Mouse (Mus musculus) neural tube, embryonic 10.5 days (tissue): ENCODE results near the gene Chd1l.

Experiments used
- DNase-seq: peaks from one replicate; pipeline ENCODE4 v3.0.0-alpha.2; 2017; ENCODE audit warnings: low spot score; ENCODE audit errors: extremely low spot score

The Chd1l gene

GRCm38 (mm10) chr3:97609845-97610410, at the start of gene Chd1l:
Chd1l (minus strand) TSS chr3:97610203.
- peak; percentile 97 for DNase-seq

DNA sequence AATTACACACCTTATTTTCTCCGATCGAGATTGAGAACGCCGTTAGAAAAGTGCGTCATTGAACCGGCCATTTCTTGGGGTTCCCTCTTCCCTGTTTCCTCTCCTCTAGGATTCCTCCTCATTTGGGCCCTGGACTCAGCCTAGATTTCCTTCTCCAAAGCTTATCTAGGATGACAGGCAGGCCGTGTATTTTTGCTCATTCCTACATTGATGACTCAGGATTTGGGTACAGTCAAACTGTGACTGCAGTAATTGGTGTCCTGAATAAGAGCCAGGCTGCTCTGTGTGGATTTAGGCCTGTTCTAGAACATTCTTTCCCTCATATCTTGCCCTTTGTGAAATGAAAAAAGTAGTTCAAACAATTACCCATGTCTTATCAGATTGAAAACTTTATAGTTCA, 49.7 kb upstream of the Chd1l start:
- no peak for DNase-seq

- DNase-seq, result no peak
These were observed 48.6 kb upstream of the Chd1l start for GRCm38 (mm10) chr3:97658426-97659193.

- peak; percentile 100 for DNase-seq
These were observed 47.8 kb upstream of the Chd1l start, which contains the start of gene Prkab2 for GRCm38 (mm10) chr3:97657655-97658411. Prkab2 (plus strand) TSS chr3:97658193.

- no peak for DNase-seq
These were observed 44.9 kb upstream of the Chd1l start for GRCm38 (mm10) chr3:97654901-97655300.

- DNase-seq, result no peak
These were observed 43.8 kb upstream of the Chd1l start for GRCm38 (mm10) chr3:97653781-97654180.

DNA sequence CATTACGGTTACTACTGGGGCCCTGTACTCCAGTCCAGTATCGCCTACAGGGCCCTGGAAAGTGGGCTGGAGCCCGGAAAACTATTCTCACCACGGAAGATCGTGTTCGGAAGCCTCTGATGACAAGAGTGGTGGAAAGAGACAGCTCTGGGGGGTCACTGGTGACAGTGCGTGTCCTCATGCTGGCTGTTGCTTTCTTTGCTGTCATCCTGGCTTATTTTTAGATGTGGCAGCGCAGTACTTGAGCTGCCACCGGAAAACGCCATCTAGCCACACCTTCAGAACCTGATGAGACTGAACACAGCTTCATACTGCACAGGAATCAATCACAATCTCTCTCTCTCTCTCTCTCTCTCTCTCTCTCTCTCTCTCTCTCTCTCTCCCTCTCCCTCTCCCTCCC, 41.6 kb upstream of the Chd1l start:
- no peak for DNase-seq

DNA sequence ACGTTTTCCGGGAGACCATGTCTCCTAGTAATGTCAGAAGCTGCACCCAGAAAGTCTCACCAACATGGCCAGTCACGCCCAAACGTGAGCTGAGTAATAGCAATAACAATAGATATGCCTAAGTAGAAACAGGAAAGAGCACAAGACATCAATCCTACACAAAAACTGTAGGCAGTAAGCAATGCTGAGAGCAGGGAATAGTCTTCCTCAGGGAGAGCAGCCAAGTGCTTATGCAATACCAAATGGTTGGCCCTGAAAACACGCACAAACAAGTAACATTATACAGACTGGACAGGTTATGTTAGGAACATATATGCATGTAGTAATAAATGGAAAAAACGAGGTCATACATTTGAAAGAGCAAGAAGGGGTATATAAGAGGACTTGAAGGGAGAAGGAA, 39.5 kb upstream of the Chd1l start:
- no peak for DNase-seq

- DNase-seq, result no peak
These were observed 39.0 kb upstream of the Chd1l start for GRCm38 (mm10) chr3:97649022-97649421.

GRCm38 (mm10) chr3:97648518-97648917, 38.5 kb upstream of the Chd1l start:
- DNase-seq, result no peak

GRCm38 (mm10) chr3:97642001-97642400, 32.0 kb upstream of the Chd1l start:
- DNase-seq, result no peak

DNA sequence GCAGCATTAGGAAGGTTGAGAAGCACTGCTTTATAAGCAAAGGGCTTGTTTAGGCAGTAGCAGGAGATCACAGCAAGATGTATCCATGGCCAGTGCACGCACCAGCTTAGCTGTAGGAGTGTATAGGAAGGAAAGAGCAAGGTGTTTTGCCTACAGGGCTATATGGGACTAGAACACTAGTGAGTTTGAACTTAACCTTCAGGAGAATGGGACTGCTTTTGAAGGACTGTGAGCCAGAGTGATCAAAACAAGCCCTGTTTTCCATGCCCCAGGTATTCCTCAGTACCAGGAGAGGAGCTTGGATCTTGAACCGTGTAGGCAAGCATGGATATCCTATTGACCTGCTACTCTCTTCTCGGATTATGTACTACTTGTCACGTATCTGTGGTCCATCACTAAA, 31.4 kb upstream of the Chd1l start:
- no peak for DNase-seq

DNA sequence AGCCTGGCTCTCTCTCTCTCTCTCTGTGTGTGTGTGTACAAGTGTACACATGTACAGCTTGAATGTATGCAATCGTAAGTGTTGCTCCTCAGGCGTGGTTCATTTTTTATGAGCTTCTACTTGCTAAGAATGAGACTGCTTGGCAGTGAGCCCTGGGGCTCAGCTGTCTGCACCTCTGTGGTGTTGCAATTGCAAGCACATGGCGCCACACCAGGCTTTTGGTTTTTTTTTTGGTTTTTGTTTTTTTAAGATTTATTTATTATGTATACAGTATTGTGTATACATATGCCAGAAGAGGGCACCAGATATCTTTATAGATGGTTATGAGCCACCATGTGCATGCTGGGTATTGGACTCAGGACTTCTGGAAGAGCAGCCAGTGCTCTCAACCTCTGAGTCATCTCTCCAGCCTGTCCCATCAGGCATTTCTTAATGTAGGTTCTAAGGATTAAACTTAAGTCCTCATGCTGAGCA, 24.3 kb upstream of the Chd1l start:
- no peak for DNase-seq

DNA sequence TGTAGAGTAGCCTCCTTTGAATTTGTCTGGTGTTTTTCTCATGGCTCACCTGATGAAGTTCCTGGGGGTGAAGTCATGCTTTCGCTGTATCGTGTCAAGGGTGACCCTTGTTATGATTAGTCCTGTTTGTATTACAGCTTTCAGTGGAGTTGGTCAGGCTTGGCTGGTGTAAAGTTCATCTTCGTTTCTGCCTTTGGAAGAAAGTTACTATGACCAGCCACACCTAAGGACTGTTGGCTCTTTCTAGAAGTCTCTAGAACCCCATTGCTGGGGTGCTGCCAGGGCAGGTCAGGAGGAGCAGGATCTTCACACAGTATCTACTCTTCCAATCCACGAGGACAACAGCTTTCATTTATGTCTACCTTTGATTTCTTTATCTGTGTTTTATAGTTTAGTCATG, 23.5 kb upstream of the Chd1l start:
- DNase-seq, result no peak

GRCm38 (mm10) chr3:97631258-97631860, 21.4 kb upstream of the Chd1l start:
- no peak for DNase-seq

- DNase-seq, result no peak
These were observed 20.7 kb upstream of the Chd1l start for GRCm38 (mm10) chr3:97630746-97631145.

GRCm38 (mm10) chr3:97629941-97630340, 19.9 kb upstream of the Chd1l start:
- DNase-seq, result no peak

GRCm38 (mm10) chr3:97628391-97629001, 18.5 kb upstream of the Chd1l start, which contains the start of gene Fmo5:
Fmo5 (plus strand) TSS chr3:97628804.
- peak; percentile 19 for DNase-seq

DNA sequence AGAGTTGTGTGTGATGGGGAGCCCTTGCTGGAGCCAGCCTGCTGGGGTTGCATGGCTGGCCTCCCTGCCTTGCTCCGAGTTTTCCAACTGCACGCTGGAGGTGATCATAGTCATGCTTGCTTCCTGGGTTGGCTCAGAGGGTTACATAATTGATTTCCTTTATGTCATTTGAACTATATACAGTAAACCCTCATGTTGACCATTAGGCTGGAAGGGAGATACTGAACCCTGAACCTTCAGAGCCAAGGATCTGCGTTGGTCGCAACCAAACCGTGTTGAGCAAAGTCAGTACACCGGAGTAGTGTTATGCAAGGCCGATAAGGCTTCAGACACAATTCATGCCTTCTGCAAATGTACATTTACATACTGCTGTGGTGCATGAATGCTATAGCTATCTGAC, 17.9 kb upstream of the Chd1l start:
- no peak for DNase-seq

- no peak for DNase-seq
These were observed 14.6 kb upstream of the Chd1l start for GRCm38 (mm10) chr3:97624611-97625010.

DNA sequence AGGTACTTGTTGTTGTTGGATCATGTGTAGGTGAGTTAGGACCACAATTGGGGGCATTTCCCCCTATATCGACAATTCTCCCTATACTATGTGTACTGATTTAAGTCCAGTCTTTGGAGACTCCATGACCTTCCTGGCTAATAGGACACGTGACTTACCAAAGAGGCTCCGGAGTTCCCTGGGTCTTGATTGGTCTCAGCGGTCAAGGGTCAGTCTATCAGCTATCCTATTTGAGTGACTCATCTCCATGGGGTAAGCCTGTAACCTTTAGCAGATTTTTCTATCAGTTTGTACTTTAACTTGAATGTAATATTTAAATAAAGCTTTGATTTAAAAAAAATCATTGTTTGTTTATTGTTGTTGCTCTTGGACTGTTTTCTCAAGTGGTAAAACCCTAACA, 10.7 kb upstream of the Chd1l start:
- DNase-seq, result no peak
